Mouse (Mus musculus): Measurements from ENCODE around the gene Ube2v1. TPM values are rescaled to one million over a fixed set of nuclear protein-coding genes. Genes with fewer than 3 reads are reported as not detected.

Gene Ube2v1
- total and polyA plus RNA-seq, 3 experiments = 164 to 343 TPM; not detected in 1

GRCm38 (mm10) chr2:167628872-167629271 lies 3.0 kb downstream of the Ube2v1 start (continued):
- peak; percentile 96 for TF ChIP-seq TCF12 (IDR thresholded peaks at IDR 0.05; ENCODE audit: low read depth, low read length)

DNA sequence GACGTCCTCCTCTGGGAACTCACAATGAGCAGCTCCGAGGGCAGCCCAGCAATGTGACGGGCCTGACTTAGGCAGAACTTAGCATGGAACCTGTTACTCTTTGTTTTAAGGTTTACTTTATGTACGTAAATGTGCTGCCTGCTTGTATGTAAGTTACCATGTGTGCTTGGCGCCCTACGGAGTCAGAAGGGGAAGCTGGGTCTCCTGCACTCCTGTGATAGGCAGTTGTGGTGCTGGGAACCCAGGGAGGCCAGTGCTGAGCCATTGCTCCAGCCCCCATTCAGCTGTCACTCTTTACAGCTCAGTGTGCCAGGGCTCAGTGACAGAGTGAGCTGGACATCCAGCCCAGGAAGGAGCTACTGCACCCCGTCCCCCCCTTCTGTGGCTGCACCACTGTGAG lies 4.9 kb downstream of the Ube2v1 start:
- no peaks in the 10 kb centered on the region for H3K9me3 ChIP-seq (replicated peaks; ENCODE audit: insufficient read depth, low read length)
- no peak overlapping the region; the same call in 1 of the 2 replicates for H3K9ac ChIP-seq (ENCODE audit: control insufficient read depth, low read depth, low read length, poor library complexity, severe bottlenecking)
- peak; percentile 67 for DNase-seq (ENCODE audit: low read depth, low spot score)
- TF ChIP-seq SIN3A (IDR thresholded peaks at IDR 0.05; ENCODE audit: low read length) = no peak
- TF ChIP-seq POLR2AphosphoS2 (IDR thresholded peaks at IDR 0.05; ENCODE audit: low read length) = no peak
- TF ChIP-seq RCOR1 (IDR thresholded peaks at IDR 0.05; ENCODE audit: low read depth, low read length) = no peak
- TF ChIP-seq RAD21 (IDR thresholded peaks at IDR 0.05; ENCODE audit: low read depth, low read length) = no peak
- TF ChIP-seq MAFK (IDR thresholded peaks at IDR 0.05; ENCODE audit: borderline replicate concordance, low read depth, low read length) = no peak
- TF ChIP-seq SMC3 (IDR thresholded peaks at IDR 0.05; ENCODE audit: low read depth, low read length) = no peak
- TF ChIP-seq USF2 (IDR thresholded peaks at IDR 0.05; ENCODE audit: borderline replicate concordance in 1 of 2, insufficient read depth in 1 of 2, low read depth in 1 of 2, low read length in 2 of 2) = no peak
- TF ChIP-seq ELF1 (IDR thresholded peaks at IDR 0.05; ENCODE audit: low read depth, low read length) = no peak
- TF ChIP-seq TAL1 (IDR thresholded peaks at IDR 0.05; ENCODE audit: low read length) = peak; percentile 79
- TF ChIP-seq CHD1 (IDR thresholded peaks at IDR 0.05; ENCODE audit: low read depth, low read length) = no peak
- TF ChIP-seq MXI1 (IDR thresholded peaks at IDR 0.05; ENCODE audit: low read depth, low read length) = no peak
- no peak for TF ChIP-seq MEF2A (IDR thresholded peaks at IDR 0.05; ENCODE audit: extremely low read depth, insufficient replicate concordance, low read depth, low read length, poor library complexity, severe bottlenecking)
- TF ChIP-seq EP300 (IDR thresholded peaks at IDR 0.05; ENCODE audit: low read depth in 1 of 2, low read length in 2 of 2) = peak in 1 of 2 experiments; percentile 57; a peak in 1 of 4 replicates
- no peak for TF ChIP-seq CHD2 (IDR thresholded peaks at IDR 0.05; ENCODE audit: low read length)
- TF ChIP-seq E2F4 (IDR thresholded peaks at IDR 0.05; ENCODE audit: borderline replicate concordance, low read depth, low read length) = no peak
- TF ChIP-seq ETS1 (IDR thresholded peaks at IDR 0.05; ENCODE audit: low read depth, low read length) = peak; percentile 43; the same call in 1 of the 2 replicates
- TF ChIP-seq HCFC1 (IDR thresholded peaks at IDR 0.05; ENCODE audit: low read depth, low read length) = no peak
- TF ChIP-seq TCF12 (IDR thresholded peaks at IDR 0.05; ENCODE audit: low read depth, low read length) = 0 out of 2 replicates have a peak, but pooled peaks have one; percentile 27
- no peak for TF ChIP-seq ZNF384 (IDR thresholded peaks at IDR 0.05; ENCODE audit: low read depth, low read length)
- TF ChIP-seq NRF1 (IDR thresholded peaks at IDR 0.05; ENCODE audit: insufficient read depth, low read depth, low read length, poor library complexity, severe bottlenecking) = no peak
- H3K27me3 ChIP-seq (ENCODE audit: control insufficient read depth in 1 of 2, insufficient read depth in 2 of 2, low read length in 2 of 2) = no peaks in the 10 kb centered on the region
- peaks cover 80% of the 10 kb centered on the region for H3K79me2 ChIP-seq (ENCODE audit: control insufficient read depth, insufficient read depth, low read length, poor library complexity)
- peaks cover 10 to 33% of the 10 kb centered on the region in 2 experiments for H3K36me3 ChIP-seq (ENCODE audit: control insufficient read depth in 1 of 2, insufficient read depth in 2 of 2, low read length in 2 of 2)
- peak overlapping the region; percentile 38 for H3K27ac ChIP-seq (ENCODE audit: control insufficient read depth, low read depth, low read length)
- H3K4me3 ChIP-seq (ENCODE audit: control insufficient read depth in 1 of 2, insufficient read depth in 1 of 2, low read depth in 2 of 2, low read length in 2 of 2) = no peak overlapping the region
- peaks cover 11 to 37% of the 10 kb centered on the region in 2 experiments for H3K4me1 ChIP-seq (ENCODE audit: control insufficient read depth in 1 of 2, insufficient read depth in 2 of 2, low read length in 2 of 2)
